Mouse (Mus musculus) neutrophil, adult 5-6 weeks (primary cell): ENCODE measurements around the gene B3galt1. TPM values are rescaled to one million over a fixed set of nuclear protein-coding genes. Genes with fewer than 3 reads are reported as not detected.

Experiments
- ATAC-seq: fragments of 151-379, 151-347 bp; 2 replicates; pipeline ENCODE4 v1.8.0; 2017; ENCODE audit warnings: mild to moderate bottlenecking, moderate TSS enrichment; ENCODE audit not compliant: insufficient number of reproducible peaks, poor library complexity, low FRiP score, severe bottlenecking; ENCODE audit errors: extremely low read depth
- total RNA-seq: library from RNA; stranded (forward); fragments of 200-1000 nt; gene quantifications from 2 replicates; pipeline ENCODE4 v1.2.3, GENCODE M21; 2017

Gene B3galt1
- total RNA-seq, 1 experiment from 2014 or later: not detected

DNA sequence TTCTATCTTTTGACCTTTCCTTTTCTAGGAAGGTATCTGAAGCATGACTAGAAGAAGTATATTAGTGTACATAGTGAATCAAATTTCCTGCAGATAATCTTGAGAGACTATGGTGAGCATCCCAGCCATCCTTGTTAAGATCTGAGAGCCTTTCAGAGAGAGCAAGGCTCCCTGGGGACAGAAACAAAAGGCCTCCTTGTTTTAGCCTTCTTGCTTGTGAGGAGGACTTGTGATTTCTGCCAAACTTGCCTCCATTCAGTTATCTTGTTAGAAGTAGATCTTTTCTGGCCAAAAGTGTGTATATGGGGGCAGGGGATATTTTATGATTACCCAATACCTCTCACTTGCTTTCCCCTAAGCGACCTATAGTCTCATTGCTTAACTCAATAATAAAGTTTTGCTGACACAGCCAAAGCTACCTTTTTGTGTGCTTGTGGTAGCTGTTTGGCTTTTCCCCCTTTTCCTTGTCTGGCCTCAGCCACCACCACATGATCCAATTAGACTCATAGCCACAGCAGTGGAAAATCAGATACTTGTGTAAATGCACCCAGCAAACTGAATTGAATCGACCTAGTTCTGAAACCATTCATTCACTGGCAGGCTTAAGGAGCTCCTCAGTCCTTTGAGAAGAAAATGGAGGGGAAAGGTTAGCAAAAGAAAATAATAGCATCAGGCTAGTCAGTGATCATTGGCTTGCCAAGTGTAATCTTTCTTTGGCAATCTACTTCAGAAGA lies 332.5 kb downstream of the B3galt1 start:
- no peak for ATAC-seq

DNA sequence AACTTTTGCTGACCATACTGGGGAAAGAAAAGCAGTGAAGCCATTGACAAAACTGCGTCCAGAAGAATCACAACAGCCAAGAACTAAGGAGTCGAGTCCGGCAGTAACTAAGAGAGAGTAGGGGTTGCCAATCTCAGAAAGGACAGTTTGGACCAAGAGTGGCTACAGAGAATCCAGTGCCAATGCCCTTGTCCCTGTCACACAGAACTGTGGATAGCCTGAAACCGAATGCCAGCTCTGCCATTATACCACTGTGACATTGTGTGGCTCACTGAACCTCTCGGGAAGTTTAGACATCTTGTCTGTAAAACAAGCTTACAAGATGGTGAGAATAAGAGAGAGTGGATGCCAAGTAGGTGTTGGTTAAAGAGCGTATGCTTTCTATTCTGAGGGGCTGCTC lies 335.9 kb downstream of the B3galt1 start:
- ATAC-seq: no peak

DNA sequence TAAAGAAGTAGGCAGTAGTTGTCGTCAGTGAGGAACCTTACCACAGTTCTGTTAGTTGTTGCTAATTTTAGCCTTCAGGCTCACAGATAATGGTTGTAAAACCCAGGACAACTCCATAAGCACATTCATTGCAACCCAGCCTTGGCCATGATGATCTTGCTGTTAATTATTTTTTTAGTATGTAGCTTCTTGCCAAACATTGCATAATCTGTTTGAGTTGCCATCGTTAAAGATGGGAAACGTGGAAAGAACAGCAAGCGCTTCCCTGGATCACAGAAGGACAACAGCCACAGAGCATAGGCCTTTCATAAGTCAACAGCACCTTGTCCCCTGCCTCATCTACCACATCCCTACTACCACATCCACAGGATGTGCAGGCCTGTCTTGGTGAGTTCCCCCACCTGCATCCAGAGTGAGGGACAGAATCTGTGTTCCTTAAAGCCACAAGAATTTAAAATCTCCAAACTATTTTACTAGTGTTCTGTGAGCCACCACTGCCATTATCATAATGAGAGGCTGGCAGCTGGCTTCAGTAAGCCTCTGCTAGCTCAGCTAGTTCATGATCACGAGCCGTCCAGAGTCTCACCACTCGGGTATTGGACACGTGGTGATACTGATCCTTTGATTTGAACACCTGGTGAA lies 337.1 kb downstream of the B3galt1 start:
- no peak for ATAC-seq

DNA sequence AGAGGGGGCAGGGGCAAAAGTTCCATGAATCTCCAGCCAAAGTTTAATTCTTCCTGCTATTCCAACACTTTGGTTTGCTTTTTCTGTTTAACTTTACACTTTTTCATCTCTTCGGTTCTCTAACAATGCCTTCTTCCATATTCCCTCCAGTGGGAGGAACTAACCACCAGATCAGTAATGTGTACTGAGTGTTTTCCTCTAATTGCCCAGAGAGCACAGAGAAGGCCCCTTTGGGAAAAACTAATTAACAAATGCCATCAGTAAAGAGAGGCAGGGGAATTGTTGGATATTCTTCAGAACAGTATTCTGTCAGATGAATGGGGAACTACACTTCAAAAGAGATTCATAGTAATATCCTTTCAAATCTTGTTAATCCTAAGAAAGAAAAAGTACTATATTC lies 338.1 kb downstream of the B3galt1 start:
- ATAC-seq: no peak

GRCm38 (mm10) chr2:67931994-67932393 lies 366.3 kb downstream of the B3galt1 start:
- no peak for ATAC-seq

- no peak for ATAC-seq
These were observed 382.7 kb downstream of the B3galt1 start for GRCm38 (mm10) chr2:67948408-67948807.

- ATAC-seq: no peak
These were observed 390.5 kb downstream of the B3galt1 start for GRCm38 (mm10) chr2:67956182-67956581.

- no peak for ATAC-seq
These were observed 391.9 kb downstream of the B3galt1 start for GRCm38 (mm10) chr2:67957561-67957960.

DNA sequence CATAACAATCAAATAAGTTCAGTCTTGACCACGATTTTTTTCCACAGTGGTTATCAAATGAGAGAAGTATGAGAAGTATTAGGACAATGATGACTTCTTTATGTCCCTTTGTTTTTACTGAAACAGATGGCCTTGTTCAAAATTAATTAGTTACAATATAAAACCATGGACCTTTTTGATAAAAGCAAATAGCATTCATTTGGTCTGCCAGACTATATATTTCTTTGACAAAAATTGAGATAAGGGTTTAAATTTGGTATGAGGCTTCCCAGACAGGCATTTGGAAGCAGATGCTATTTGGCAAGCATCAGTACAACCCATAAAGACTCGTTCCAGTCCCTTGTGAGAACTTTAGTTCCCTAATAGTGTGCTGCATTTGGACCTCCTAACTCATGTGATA lies 395.0 kb downstream of the B3galt1 start:
- ATAC-seq: no peak

GRCm38 (mm10) chr2:67968812-67969211 lies 403.1 kb downstream of the B3galt1 start:
- no peak for ATAC-seq

DNA sequence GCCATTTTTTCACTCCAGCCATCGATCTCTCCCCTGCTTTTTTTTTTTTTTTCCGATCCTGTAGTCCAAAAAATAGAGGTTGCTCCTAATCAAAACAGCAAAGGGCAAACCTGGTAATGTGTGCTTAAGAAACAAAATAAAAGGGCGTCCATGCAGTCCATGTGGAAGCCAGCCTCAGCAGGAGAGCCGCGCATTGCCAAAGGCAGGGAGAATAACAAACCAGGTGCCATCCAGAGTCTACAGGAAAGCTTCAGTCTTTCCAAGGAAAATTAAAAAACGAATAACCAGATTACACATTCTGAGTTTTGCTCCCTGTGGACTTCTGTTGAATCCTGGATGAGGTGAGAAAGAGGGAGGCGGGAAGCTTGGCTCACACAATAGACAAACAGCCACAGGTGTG lies 405.4 kb downstream of the B3galt1 start:
- ATAC-seq: no peak

DNA sequence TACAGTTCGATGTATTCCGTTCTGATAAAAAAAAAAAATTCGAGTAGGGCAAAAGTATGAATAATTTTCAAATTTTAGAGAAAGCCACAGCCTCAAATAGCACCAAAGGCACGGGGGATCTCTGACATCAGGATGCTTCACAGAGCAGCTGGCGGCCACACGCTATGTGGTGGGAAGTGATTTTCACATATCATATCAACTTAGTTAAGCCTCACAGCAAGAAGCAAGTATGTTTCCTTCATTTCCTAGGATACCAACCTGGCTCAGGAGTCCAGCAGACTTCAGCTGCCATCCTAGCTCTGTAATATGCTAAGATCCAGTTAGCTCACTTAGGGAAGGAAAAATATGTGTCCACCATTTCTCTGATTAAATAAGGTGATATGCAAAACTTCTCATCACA lies 405.9 kb downstream of the B3galt1 start:
- ATAC-seq: no peak

- no peak for ATAC-seq
These were observed 410.1 kb downstream of the B3galt1 start for GRCm38 (mm10) chr2:67975764-67976163.

DNA sequence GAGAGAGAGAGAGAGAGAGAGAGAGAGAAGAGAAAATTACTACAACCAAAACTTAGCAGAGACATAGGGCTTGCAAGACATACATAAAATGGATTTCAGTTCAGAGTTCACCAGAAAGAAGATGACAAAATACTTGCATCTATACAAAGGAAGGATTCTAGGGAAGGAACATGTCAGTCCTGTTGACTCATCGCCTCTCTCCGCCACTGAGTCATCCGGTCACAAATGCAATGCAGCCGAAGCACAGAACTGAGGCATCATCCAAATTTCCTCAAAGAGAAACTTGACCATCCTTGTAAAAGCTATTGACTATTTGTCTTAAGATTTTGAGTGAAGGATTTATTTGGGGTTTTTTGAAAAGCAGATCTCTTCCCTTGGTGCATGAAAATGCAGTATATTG lies 410.8 kb downstream of the B3galt1 start:
- ATAC-seq: no peak

- no peak for ATAC-seq
These were observed 412.1 kb downstream of the B3galt1 start for GRCm38 (mm10) chr2:67977620-67978262.

DNA sequence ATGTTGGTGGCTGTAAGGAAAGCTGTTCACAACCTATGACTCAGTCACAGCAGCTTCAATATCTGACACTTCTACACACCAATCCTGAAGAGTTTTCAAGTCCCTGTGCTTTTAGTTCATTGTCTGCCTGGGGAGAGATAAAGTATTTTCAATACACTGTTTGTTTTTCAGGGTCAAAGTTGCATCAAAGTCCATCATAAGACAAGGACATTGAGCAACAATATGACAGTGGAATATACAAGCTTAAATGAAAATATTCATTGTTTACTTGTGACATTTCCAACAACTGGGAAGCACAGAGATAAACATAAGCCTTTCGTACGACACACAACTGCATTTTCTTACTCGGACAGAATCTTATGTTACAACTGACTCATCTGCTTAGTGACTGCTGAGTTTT lies 417.9 kb downstream of the B3galt1 start:
- no peak for ATAC-seq

GRCm38 (mm10) chr2:67985133-67985532 lies 419.5 kb downstream of the B3galt1 start:
- no peak for ATAC-seq

DNA sequence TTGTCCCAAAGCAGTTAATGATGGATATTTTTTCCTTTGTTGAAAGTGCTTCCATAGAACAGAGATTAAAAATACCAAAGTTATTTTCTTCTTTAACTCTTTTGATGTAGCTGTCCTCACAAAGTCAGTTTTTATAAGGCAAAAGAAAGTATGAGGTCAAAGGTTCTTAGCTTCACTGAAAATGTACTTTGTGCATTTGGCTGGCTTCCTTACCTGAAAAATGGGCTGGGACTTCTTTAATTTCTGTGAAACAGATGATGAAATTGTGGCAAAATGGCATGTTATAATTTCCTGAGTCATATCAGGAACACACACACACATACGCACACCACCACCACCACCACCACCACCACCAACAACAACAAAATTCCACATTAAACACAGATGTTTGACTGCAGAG lies 427.8 kb downstream of the B3galt1 start:
- no peak for ATAC-seq

GRCm38 (mm10) chr2:68003091-68003490 lies 437.4 kb downstream of the B3galt1 start:
- no peak for ATAC-seq

DNA sequence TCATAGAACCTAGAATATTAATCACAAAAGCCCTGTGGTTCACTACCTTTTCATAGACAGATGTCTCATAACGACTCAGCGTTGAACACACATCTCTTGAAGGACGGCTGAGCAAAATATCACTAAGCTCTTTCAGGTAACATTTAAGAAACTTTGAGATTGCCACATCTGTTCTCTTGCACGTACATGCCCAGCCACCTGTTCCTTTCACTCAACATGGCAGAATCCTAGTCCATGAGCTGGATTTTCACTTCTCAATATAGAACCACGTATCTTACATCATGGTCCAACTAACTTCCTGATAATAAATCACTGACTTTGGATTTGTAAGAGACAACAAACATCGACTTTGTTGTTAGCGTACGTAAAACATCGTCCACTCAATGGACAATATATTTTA lies 439.5 kb downstream of the B3galt1 start:
- ATAC-seq: no peak
